Mouse (Mus musculus) forebrain, embryonic 12.5 days (tissue): ENCODE measurements at regions not wholly inside any gene's neighbourhood (a gene's known extent, or its start where the extent isn't known, plus 50 kb on each side); places are given as distances from the start of the nearest gene placed in this dataset.
A peak's percentile ranks its signal among the peaks of the same experiment; 100 is the strongest.
"Not testable (repeated sequence)": the region's sequence is repeated elsewhere in the genome, so short reads cannot be mapped to it uniquely, and the experiment has no call there.

Experiments
- ATAC-seq: fragments of 200-750 bp; cut with Nextera tagmentation; 2 replicates; pipeline ENCODE4 v1.8.0; 2017; ENCODE audit warnings: moderate TSS enrichment; ENCODE audit not compliant: low FRiP score
- H3K27ac ChIP-seq: fragments of 300-500 bp; sonication (generic); 2 replicates; pipeline ENCODE4 v1.5.1; 2016; ENCODE audit warnings: mild to moderate bottlenecking
- H3K27me3 ChIP-seq: fragments of 300-500 bp; sonication (generic); 2 replicates; pipeline ENCODE4 v1.6.1; 2016; ENCODE audit warnings: mild to moderate bottlenecking
- H3K36me3 ChIP-seq: fragments of 300-500 bp; sonication (generic); replicated peaks from 2 replicates; pipeline ENCODE4 v1.6.1; 2016; ENCODE audit warnings: mild to moderate bottlenecking
- H3K4me1 ChIP-seq: fragments of 300-500 bp; sonication (generic); 2 replicates; pipeline ENCODE4 v1.6.1; 2016
- H3K4me2 ChIP-seq: fragments of 300-500 bp; sonication (generic); 2 replicates; pipeline ENCODE4 v1.6.1; 2016; ENCODE audit warnings: mild to moderate bottlenecking, moderate library complexity
- H3K4me3 ChIP-seq: fragments of 300-500 bp; sonication (generic); replicated peaks from 2 replicates; pipeline ENCODE4 v1.5.1; 2016; ENCODE audit warnings: mild to moderate bottlenecking
- H3K9ac ChIP-seq: fragments of 300-500 bp; sonication (generic); 2 replicates; pipeline ENCODE4 v1.6.1; 2016; ENCODE audit warnings: mild to moderate bottlenecking
- H3K9me3 ChIP-seq: fragments of 300-500 bp; sonication (generic); 2 replicates; pipeline ENCODE4 v1.6.1; 2016
- WGBS: fragments of 180-500 bp; shearing (Covaris S2); methylation state at CpG from one replicate; pipeline ENCODE4 v1.1.7; 2016; 5-methylcytosine and 5-hydroxymethylcytosine counted together

GRCm38 (mm10) chr16:58100351-58100750, 307.9 kb upstream of the Dcbld2 start:
- H3K4me2 ChIP-seq: no peak overlapping the region
- H3K27me3 ChIP-seq: no peaks in the 10 kb centered on the region
- H3K27ac ChIP-seq: no peak overlapping the region
- no peaks in the 10 kb centered on the region for H3K4me1 ChIP-seq
- H3K36me3 ChIP-seq: no peaks in the 10 kb centered on the region
- ATAC-seq: no peak
- no peak overlapping the region for H3K4me3 ChIP-seq
- WGBS: 67% methylated on average over 4 of the region's 4 CpGs
- H3K9ac ChIP-seq: no peak overlapping the region
- no peaks in the 10 kb centered on the region for H3K9me3 ChIP-seq

GRCm38 (mm10) chr16:58110452-58110851, 297.8 kb upstream of the Dcbld2 start:
- Histone ChIP-seq H3K9ac (no peak overlapping the region), H3K27ac (no peak overlapping the region), H3K36me3 (no peaks in the 10 kb centered on the region), H3K4me1 (no peaks in the 10 kb centered on the region), H3K9me3 (no peaks in the 10 kb centered on the region), H3K4me3 (no peak overlapping the region), H3K4me2 (no peak overlapping the region), H3K27me3 (no peaks in the 10 kb centered on the region)
- WGBS: 91% methylated on average over 1 of the region's 1 CpGs
- ATAC-seq: no peak

- H3K9ac ChIP-seq: no peak overlapping the region
- no peak overlapping the region for H3K4me2 ChIP-seq
- H3K27ac ChIP-seq: no peak overlapping the region
- no peak for ATAC-seq
- H3K4me3 ChIP-seq: no peak overlapping the region
- H3K27me3 ChIP-seq: no peaks in the 10 kb centered on the region
- no peaks in the 10 kb centered on the region for H3K4me1 ChIP-seq
- 76% methylated on average over 1 of the region's 1 CpGs for WGBS
- no peaks in the 10 kb centered on the region for H3K36me3 ChIP-seq
- H3K9me3 ChIP-seq: no peaks in the 10 kb centered on the region
Measured at GRCm38 (mm10) chr16:58126086-58126485, 282.2 kb upstream of the Dcbld2 start.

- no peaks in the 10 kb centered on the region for H3K4me1 ChIP-seq
- H3K9ac ChIP-seq: no peak overlapping the region
- H3K4me3 ChIP-seq: no peak overlapping the region
- WGBS: 47% methylated on average over 12 of the region's 12 CpGs
- H3K27ac ChIP-seq: no peak overlapping the region
- no peak overlapping the region for H3K4me2 ChIP-seq
- no peaks in the 10 kb centered on the region for H3K36me3 ChIP-seq
- H3K9me3 ChIP-seq: no peaks in the 10 kb centered on the region
- peak; percentile 76; the same call in 1 of the 2 replicates for ATAC-seq
- no peaks in the 10 kb centered on the region for H3K27me3 ChIP-seq
Measured at GRCm38 (mm10) chr16:58136144-58136905, 271.9 kb upstream of the Dcbld2 start.

- no peak overlapping the region for H3K9ac ChIP-seq
- H3K4me3 ChIP-seq: no peak overlapping the region
- no peaks in the 10 kb centered on the region for H3K9me3 ChIP-seq
- no peak overlapping the region for H3K27ac ChIP-seq
- ATAC-seq: no peak
- no peak overlapping the region for H3K4me2 ChIP-seq
- no peaks in the 10 kb centered on the region for H3K4me1 ChIP-seq
- H3K36me3 ChIP-seq: no peaks in the 10 kb centered on the region
- 94% methylated on average over 7 of the region's 7 CpGs for WGBS
- H3K27me3 ChIP-seq: no peaks in the 10 kb centered on the region
Measured at GRCm38 (mm10) chr16:58136979-58137378, 271.3 kb upstream of the Dcbld2 start.

- Histone ChIP-seq H3K4me1 (no peaks in the 10 kb centered on the region), H3K9me3 (no peaks in the 10 kb centered on the region), H3K27ac (no peak overlapping the region), H3K4me3 (no peak overlapping the region), H3K9ac (no peak overlapping the region), H3K4me2 (no peak overlapping the region), H3K27me3 (no peaks in the 10 kb centered on the region), H3K36me3 (no peaks in the 10 kb centered on the region)
- no peak for ATAC-seq
- WGBS: 83% methylated on average over 4 of the region's 4 CpGs
Measured at GRCm38 (mm10) chr16:58137728-58138279, 270.4 kb upstream of the Dcbld2 start.

GRCm38 (mm10) chr16:58146479-58146878, 261.8 kb upstream of the Dcbld2 start:
- H3K27me3 ChIP-seq: no peaks in the 10 kb centered on the region
- no peak for ATAC-seq
- H3K27ac ChIP-seq: no peak overlapping the region
- H3K4me2 ChIP-seq: no peak overlapping the region
- no peak overlapping the region for H3K9ac ChIP-seq
- no peaks in the 10 kb centered on the region for H3K9me3 ChIP-seq
- WGBS: 60% methylated on average over 6 of the region's 6 CpGs
- no peaks in the 10 kb centered on the region for H3K36me3 ChIP-seq
- no peak overlapping the region for H3K4me3 ChIP-seq
- H3K4me1 ChIP-seq: peaks cover 2% of the 10 kb centered on the region; the same call in 1 of the 2 replicates

GRCm38 (mm10) chr16:58155538-58155937, 252.7 kb upstream of the Dcbld2 start:
- H3K4me2 ChIP-seq: no peak overlapping the region

GRCm38 (mm10) chr16:58178744-58179401, 229.4 kb upstream of the Dcbld2 start:
- Histone ChIP-seq H3K4me3 (no peak overlapping the region), H3K9ac (no peak overlapping the region), H3K9me3 (no peaks in the 10 kb centered on the region), H3K27ac (no peak overlapping the region), H3K4me1 (no peaks in the 10 kb centered on the region), H3K4me2 (no peak overlapping the region), H3K36me3 (no peaks in the 10 kb centered on the region), H3K27me3 (no peaks in the 10 kb centered on the region)
- WGBS: 77% methylated on average over 5 of the region's 5 CpGs
- no peak for ATAC-seq

More at GRCm38 (mm10) chr16:58155538-58155937, 252.7 kb upstream of the Dcbld2 start:
- Histone ChIP-seq H3K36me3 (no peaks in the 10 kb centered on the region), H3K9ac (no peak overlapping the region), H3K9me3 (no peaks in the 10 kb centered on the region), H3K4me3 (no peak overlapping the region), H3K27ac (no peak overlapping the region), H3K27me3 (no peaks in the 10 kb centered on the region), H3K4me1 (no peaks in the 10 kb centered on the region)
- 36% methylated on average over 4 of the region's 4 CpGs for WGBS
- ATAC-seq: no peak

- not testable (repeated sequence) for H3K9ac ChIP-seq, H3K36me3 ChIP-seq, H3K9me3 ChIP-seq, H3K4me2 ChIP-seq, H3K4me3 ChIP-seq, H3K27me3 ChIP-seq, ATAC-seq, H3K27ac ChIP-seq, H3K4me1 ChIP-seq
Measured at GRCm38 (mm10) chr16:58179981-58180380, 228.3 kb upstream of the Dcbld2 start.

GRCm38 (mm10) chr16:58194619-58195497, 213.4 kb upstream of the Dcbld2 start:
- ATAC-seq: no peak
- WGBS: 87% methylated on average over 5 of the region's 5 CpGs
- H3K27ac ChIP-seq: no peak overlapping the region
- no peak overlapping the region for H3K9ac ChIP-seq
- H3K9me3 ChIP-seq: no peaks in the 10 kb centered on the region
- H3K27me3 ChIP-seq: no peaks in the 10 kb centered on the region
- no peaks in the 10 kb centered on the region for H3K36me3 ChIP-seq
- no peak overlapping the region for H3K4me3 ChIP-seq
- no peak overlapping the region for H3K4me2 ChIP-seq
- no peaks in the 10 kb centered on the region for H3K4me1 ChIP-seq

GRCm38 (mm10) chr16:58211872-58212271, 196.4 kb upstream of the Dcbld2 start:
- H3K27ac ChIP-seq: no peak overlapping the region
- H3K4me1 ChIP-seq: no peaks in the 10 kb centered on the region
- no peak overlapping the region for H3K4me2 ChIP-seq
- H3K4me3 ChIP-seq: no peak overlapping the region
- no peak overlapping the region for H3K9ac ChIP-seq
- no peaks in the 10 kb centered on the region for H3K9me3 ChIP-seq
- H3K36me3 ChIP-seq: no peaks in the 10 kb centered on the region
- H3K27me3 ChIP-seq: no peaks in the 10 kb centered on the region
- 84% methylated on average over 2 of the region's 2 CpGs for WGBS
- ATAC-seq: no peak
